Mouse (Mus musculus) lung, postnatal 10 days (tissue): ENCODE data around the gene Atp6v0c.
"Not testable (repeated sequence)": the region's sequence is repeated elsewhere in the genome, so short reads cannot be mapped to it uniquely, and the experiment has no call there.

Experiments used
- DNase-seq: peaks from one replicate; pipeline ENCODE4 v3.0.0; 2021

Gene Atp6v0c

GRCm38 (mm10) chr17:24155742-24156141, 13.8 kb downstream of the Atp6v0c start:
- no peak for DNase-seq

GRCm38 (mm10) chr17:24154463-24154862, 15.0 kb downstream of the Atp6v0c start:
- peak; percentile 59 for DNase-seq

- DNase-seq, result peak; percentile 91
Observed at GRCm38 (mm10) chr17:24151890-24152563, 17.5 kb downstream of the Atp6v0c start.

GRCm38 (mm10) chr17:24151382-24151781, 18.1 kb downstream of the Atp6v0c start:
- no peak for DNase-seq

- DNase-seq, result no peak
Observed at GRCm38 (mm10) chr17:24150824-24151223, 18.7 kb downstream of the Atp6v0c start, which contains the start of gene Pdpk1. Gene Pdpk1 (minus strand): TSS chr17:24150924.

- DNase-seq, result no peak
Observed at GRCm38 (mm10) chr17:24149421-24149820, 20.1 kb downstream of the Atp6v0c start.

- DNase-seq, result no peak
Observed at GRCm38 (mm10) chr17:24142897-24143296, 26.6 kb downstream of the Atp6v0c start.

- peak; percentile 98 for DNase-seq
Observed at GRCm38 (mm10) chr17:24141425-24141920, 28.0 kb downstream of the Atp6v0c start.

- no peak for DNase-seq
Observed at GRCm38 (mm10) chr17:24140845-24141424, 28.6 kb downstream of the Atp6v0c start.

GRCm38 (mm10) chr17:24139968-24140367, 29.5 kb downstream of the Atp6v0c start:
- DNase-seq, result no peak

GRCm38 (mm10) chr17:24139256-24139655, 30.2 kb downstream of the Atp6v0c start:
- DNase-seq, result no peak

- no peak for DNase-seq
Observed at GRCm38 (mm10) chr17:24137226-24137880, 32.1 kb downstream of the Atp6v0c start.

- no peak for DNase-seq
Observed at GRCm38 (mm10) chr17:24134062-24134461, 35.4 kb downstream of the Atp6v0c start.

GRCm38 (mm10) chr17:24132919-24133318, 36.6 kb downstream of the Atp6v0c start:
- DNase-seq, result not testable (repeated sequence)

- DNase-seq, result no peak
Observed at GRCm38 (mm10) chr17:24131570-24131969, 37.9 kb downstream of the Atp6v0c start.

- DNase-seq, result not testable (repeated sequence)
Observed at GRCm38 (mm10) chr17:24129246-24129645, 40.3 kb downstream of the Atp6v0c start.

- DNase-seq, result no peak
Observed at GRCm38 (mm10) chr17:24127592-24127991, 41.9 kb downstream of the Atp6v0c start.

- no peak for DNase-seq
Observed at GRCm38 (mm10) chr17:24126801-24127200, 42.7 kb downstream of the Atp6v0c start.

- DNase-seq, result no peak
Observed at GRCm38 (mm10) chr17:24119446-24119845, 50.1 kb downstream of the Atp6v0c start.
